Mouse (Mus musculus): ENCODE measurements around the gene Atg14.

Atg14 gene

DNA sequence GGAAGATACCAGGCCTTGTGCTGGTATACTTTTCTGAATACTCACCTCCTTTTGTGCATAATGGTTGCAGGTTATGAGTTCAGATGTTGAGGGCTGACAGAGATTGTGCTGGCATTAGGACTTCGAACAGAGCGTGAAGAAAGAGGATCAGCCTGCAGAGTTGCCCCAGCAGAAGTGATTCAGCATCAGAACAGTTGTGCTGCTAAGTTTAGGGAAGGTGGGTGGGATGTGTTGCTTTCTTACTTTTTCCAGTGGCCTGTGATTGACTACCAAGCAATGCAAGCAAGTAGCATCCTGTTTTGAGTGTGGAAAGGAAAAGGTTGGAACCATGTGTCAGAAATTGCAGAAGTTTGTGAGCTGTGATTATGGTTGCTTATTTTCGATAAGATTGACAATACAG, 56.8 kb downstream of the Atg14 start:
- in situ Hi-C loops (cut with MboI, MseI): no loop called here

DNA sequence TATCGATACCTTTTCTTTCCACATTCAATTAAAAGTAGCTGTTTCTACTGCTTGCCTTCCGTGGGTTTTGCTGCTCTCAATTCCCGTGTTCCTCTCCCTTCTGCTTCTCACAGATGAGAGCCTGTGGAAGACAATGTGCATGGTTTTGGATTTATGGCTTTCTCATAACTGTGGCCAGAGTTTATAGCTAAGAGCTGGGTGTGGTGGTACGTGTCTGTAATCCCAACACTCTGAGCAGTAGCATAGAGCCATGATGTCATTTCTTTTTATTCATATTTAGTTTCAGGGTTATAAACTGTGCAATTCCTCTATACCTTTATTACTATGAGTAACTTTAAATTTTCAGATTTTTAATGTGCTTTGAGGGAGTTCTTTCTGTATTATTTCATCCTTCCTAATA, 60.2 kb downstream of the Atg14 start:
- in situ Hi-C loops (cut with MboI, MseI): no loop called here

GRCm38 (mm10) chr14:47508035-47508434, 62.4 kb downstream of the Atg14 start:
- in situ Hi-C loops (cut with MboI, MseI): no loop called here

- in situ Hi-C loops (cut with MboI, MseI): no loop called here
Measured at GRCm38 (mm10) chr14:47506676-47507075, 63.8 kb downstream of the Atg14 start.

- in situ Hi-C loops (cut with MboI, MseI): no loop called here
Measured at GRCm38 (mm10) chr14:47504036-47504435, 66.4 kb downstream of the Atg14 start.

DNA sequence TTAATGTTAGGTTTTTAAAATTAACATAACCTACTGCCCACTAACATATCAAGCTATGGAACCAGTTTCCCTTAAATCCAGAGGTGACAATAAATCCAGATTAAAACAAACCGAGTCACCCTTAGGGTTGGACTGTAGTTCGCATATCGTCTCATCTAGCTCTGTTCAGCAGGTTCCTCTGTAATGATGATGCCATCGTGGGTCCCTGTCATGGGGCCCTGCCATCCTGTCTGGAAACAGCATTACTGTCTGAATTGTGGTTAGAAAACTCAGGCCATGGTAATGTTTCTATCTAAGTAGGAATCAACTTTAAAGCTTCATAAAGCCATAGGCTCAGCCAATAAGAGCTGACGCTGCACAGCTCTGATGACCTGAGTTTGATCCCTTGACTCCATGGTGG, 71.8 kb downstream of the Atg14 start:
- in situ Hi-C loops (cut with MboI, MseI): no loop called here

- in situ Hi-C loops (cut with MboI, MseI): no loop called here
Measured at GRCm38 (mm10) chr14:47497166-47497565, 73.3 kb downstream of the Atg14 start.

- in situ Hi-C loops (cut with MboI, MseI): no loop called here
Measured at GRCm38 (mm10) chr14:47495951-47496350, 74.5 kb downstream of the Atg14 start.

DNA sequence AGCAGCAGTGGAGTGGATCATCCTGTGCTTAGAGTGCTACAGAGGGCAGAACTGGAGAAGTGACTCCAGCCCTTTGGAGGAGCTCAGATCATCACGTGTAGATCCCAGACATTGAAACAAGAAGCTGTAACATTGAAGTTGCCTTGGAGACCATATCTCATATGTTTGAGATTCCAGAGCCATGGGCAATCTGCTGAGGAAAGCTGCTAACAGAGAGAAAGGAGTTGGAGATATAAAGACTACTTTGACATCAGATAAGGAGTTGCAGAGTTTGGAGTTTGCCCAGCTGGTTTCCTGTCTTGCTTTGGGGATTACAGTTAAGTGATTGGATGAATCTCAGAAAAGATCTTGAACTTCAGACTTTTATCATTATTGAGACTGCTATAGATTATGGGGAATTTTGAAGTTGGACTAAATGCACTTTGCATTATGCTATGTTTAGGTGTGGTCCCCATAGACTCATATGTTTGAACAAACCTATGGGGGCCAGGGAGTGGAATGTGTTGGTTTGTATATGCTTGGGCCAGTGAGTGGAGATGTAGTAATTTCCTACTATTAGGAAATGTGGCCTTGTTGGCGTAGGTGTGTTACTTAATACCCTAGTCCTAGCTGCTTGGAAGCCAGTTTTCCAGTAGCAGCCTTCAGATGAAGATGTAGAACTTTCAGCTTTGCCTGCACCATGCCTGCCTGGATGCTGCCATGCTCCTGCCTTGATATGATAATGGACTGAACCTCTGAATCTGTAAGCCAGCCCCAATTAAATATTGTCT, 76.7 kb downstream of the Atg14 start:
- in situ Hi-C loops (cut with MboI, MseI): no loop called here
